Mouse (Mus musculus) hindbrain, embryonic 11.5 days (tissue): ENCODE measurements at regions not wholly inside any gene's neighbourhood (a gene's known extent, or its start where the extent isn't known, plus 50 kb on each side); places are given as distances from the start of the nearest gene placed in this dataset.
A peak's percentile ranks its signal among the peaks of the same experiment; 100 is the strongest.

Experiments
- ATAC-seq: fragments of 200-750 bp; cut with Nextera tagmentation; 2 replicates; pipeline ENCODE4 v1.8.0; 2017; ENCODE audit warnings: mild to moderate bottlenecking, moderate TSS enrichment, moderate library complexity; ENCODE audit not compliant: low FRiP score
- DNase-seq: peaks from one replicate; pipeline ENCODE4 v3.0.0-alpha.2; 2015; ENCODE audit warnings: low spot score
- H3K27ac ChIP-seq: fragments of 300-500 bp; sonication (generic); 2 replicates; pipeline ENCODE4 v1.5.1; 2014; ENCODE audit warnings: mild to moderate bottlenecking, low read depth, low read length
- H3K27me3 ChIP-seq: fragments of 300-500 bp; sonication (generic); 2 replicates; pipeline ENCODE4 v1.6.1; 2014; ENCODE audit warnings: mild to moderate bottlenecking, low read length, moderate library complexity, mixed read lengths; ENCODE audit not compliant: control insufficient read depth, insufficient read depth
- H3K36me3 ChIP-seq: fragments of 300-500 bp; sonication (generic); 2 replicates; pipeline ENCODE4 v1.6.1; 2014; ENCODE audit warnings: mild to moderate bottlenecking, low read length, moderate library complexity, mixed read lengths; ENCODE audit not compliant: control insufficient read depth, insufficient read depth
- H3K4me1 ChIP-seq: fragments of 300-500 bp; sonication (generic); replicated peaks from 2 replicates; pipeline ENCODE4 v1.6.1; 2014; ENCODE audit warnings: low read length, mixed read lengths; ENCODE audit not compliant: control insufficient read depth, insufficient read depth
- H3K4me2 ChIP-seq: fragments of 300-500 bp; sonication (generic); replicated peaks from 2 replicates; pipeline ENCODE4 v1.6.1; 2014; ENCODE audit warnings: mild to moderate bottlenecking, low read depth, low read length
- H3K4me3 ChIP-seq: fragments of 300-500 bp; sonication (generic); 2 replicates; pipeline ENCODE4 v1.5.1; 2014; ENCODE audit warnings: low read depth, low read length
- H3K9ac ChIP-seq: fragments of 300-500 bp; sonication (generic); 2 replicates; pipeline ENCODE4 v1.6.1; 2014; ENCODE audit warnings: low read depth, low read length
- H3K9me3 ChIP-seq: fragments of 300-500 bp; sonication (generic); 2 replicates; pipeline ENCODE4 v1.6.1; 2016; ENCODE audit warnings: low read length; ENCODE audit not compliant: control insufficient read depth
- WGBS: fragments of 180-500 bp; shearing (Covaris S2); extraction: QIAGEN DNeasy Blood & Tissue Kit; methylation state at CpG from one replicate; pipeline ENCODE4 v1.1.7; 2014; 5-methylcytosine and 5-hydroxymethylcytosine counted together

GRCm38 (mm10) chr2:172613891-172614391 is 64.5 kb downstream of the Tfap2c start:
- Histone ChIP-seq H3K36me3 (no peaks in the 10 kb centered on the region), H3K4me1 (no peaks in the 10 kb centered on the region), H3K4me2 (peak overlapping the region; percentile 58), H3K27me3 (peaks cover 18% of the 10 kb centered on the region), H3K9ac (no peak overlapping the region), H3K9me3 (no peaks in the 10 kb centered on the region), H3K4me3 (peak overlapping the region; percentile 21; the same call in 1 of the 2 replicates), H3K27ac (no peak overlapping the region)
- DNase-seq = peak; percentile 38
- WGBS = 1% methylated on average over 18 of the region's 18 CpGs
- ATAC-seq = no peak

- DNase-seq = no peak
- Histone ChIP-seq H3K9me3 (no peaks in the 10 kb centered on the region), H3K27me3 (peaks cover 18% of the 10 kb centered on the region), H3K4me3 (no peak overlapping the region), H3K36me3 (no peaks in the 10 kb centered on the region), H3K4me1 (no peaks in the 10 kb centered on the region), H3K27ac (no peak overlapping the region), H3K9ac (no peak overlapping the region), H3K4me2 (no peak overlapping the region)
- ATAC-seq = 0 out of 2 replicates have a peak, but pooled peaks have one; percentile 35
- 46% methylated on average over 2 of the region's 2 CpGs for WGBS
Measured at GRCm38 (mm10) chr2:172615148-172615547, 65.8 kb downstream of the Tfap2c start.

DNA sequence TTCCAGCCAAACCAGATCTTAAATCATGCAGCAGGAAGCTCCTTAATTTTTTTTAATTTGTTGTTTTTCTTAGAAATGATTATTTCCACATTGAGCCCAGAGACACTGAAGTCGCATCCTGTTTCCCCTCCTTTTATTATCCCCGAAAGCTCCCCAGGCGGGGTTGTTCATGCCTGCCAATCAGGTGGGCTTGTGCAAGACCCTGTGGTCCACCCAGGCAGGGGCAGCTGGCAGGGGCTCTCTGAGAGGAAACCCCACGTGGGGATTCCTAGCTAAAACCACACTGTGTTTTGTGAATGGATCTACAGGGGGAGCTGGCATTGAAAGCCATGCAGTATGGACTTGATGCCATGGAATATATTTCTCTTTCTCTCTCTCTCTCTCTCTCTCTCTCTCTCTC is 66.2 kb downstream of the Tfap2c start:
- WGBS = 24% methylated on average over 4 of the region's 4 CpGs
- H3K4me2 ChIP-seq = no peak overlapping the region
- H3K27me3 ChIP-seq = peaks cover 18% of the 10 kb centered on the region
- no peaks in the 10 kb centered on the region for H3K36me3 ChIP-seq
- no peak overlapping the region for H3K27ac ChIP-seq
- H3K9ac ChIP-seq = no peak overlapping the region
- DNase-seq = no peak
- H3K9me3 ChIP-seq = no peaks in the 10 kb centered on the region
- no peak for ATAC-seq
- H3K4me1 ChIP-seq = no peaks in the 10 kb centered on the region
- H3K4me3 ChIP-seq = no peak overlapping the region

DNA sequence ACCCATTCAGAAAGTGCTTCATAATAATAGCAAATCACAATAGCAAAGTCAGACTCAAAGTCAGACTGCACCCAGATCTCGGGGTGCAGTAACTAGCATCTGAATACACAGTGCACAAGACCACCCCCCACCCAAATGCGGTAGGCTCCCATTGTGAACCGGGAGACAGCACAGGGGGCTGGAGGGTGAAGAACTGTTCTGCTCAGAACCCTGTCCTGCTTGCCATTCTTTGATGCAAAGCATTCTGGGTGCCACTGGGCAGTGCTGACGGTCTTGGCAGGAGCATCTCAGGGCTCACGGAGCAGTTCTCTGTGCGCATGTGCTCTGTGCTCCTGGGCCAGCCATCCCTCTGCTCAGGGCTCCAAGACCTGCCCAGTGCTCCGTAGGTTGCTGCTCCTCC is 69.8 kb downstream of the Tfap2c start:
- H3K27me3 ChIP-seq = peaks cover 11% of the 10 kb centered on the region; the same call in 1 of the 2 replicates
- no peaks in the 10 kb centered on the region for H3K36me3 ChIP-seq
- DNase-seq = no peak
- no peak overlapping the region for H3K27ac ChIP-seq
- no peaks in the 10 kb centered on the region for H3K9me3 ChIP-seq
- H3K4me3 ChIP-seq = no peak overlapping the region
- 80% methylated on average over 7 of the region's 7 CpGs for WGBS
- no peak overlapping the region for H3K4me2 ChIP-seq
- no peaks in the 10 kb centered on the region for H3K4me1 ChIP-seq
- ATAC-seq = no peak
- H3K9ac ChIP-seq = no peak overlapping the region

GRCm38 (mm10) chr2:172620001-172620400 is 70.6 kb downstream of the Tfap2c start:
- no peak for DNase-seq
- Histone ChIP-seq H3K9ac (no peak overlapping the region), H3K4me2 (no peak overlapping the region), H3K4me1 (no peaks in the 10 kb centered on the region), H3K27ac (no peak overlapping the region), H3K4me3 (no peak overlapping the region), H3K27me3 (peaks cover 6% of the 10 kb centered on the region; the same call in 1 of the 2 replicates), H3K9me3 (no peaks in the 10 kb centered on the region), H3K36me3 (no peaks in the 10 kb centered on the region)
- WGBS = 61% methylated on average over 5 of the region's 5 CpGs
- no peak for ATAC-seq

GRCm38 (mm10) chr2:172623707-172624106 is 74.3 kb downstream of the Tfap2c start:
- Histone ChIP-seq H3K4me2 (no peak overlapping the region), H3K27ac (no peak overlapping the region), H3K27me3 (peaks cover 6% of the 10 kb centered on the region; the same call in 1 of the 2 replicates), H3K4me1 (no peaks in the 10 kb centered on the region), H3K36me3 (no peaks in the 10 kb centered on the region), H3K4me3 (no peak overlapping the region), H3K9me3 (no peaks in the 10 kb centered on the region), H3K9ac (no peak overlapping the region)
- ATAC-seq = no peak
- no peak for DNase-seq
- WGBS = 12% methylated on average over 14 of the region's 14 CpGs

GRCm38 (mm10) chr2:172627353-172628306 is 78.2 kb downstream of the Tfap2c start:
- 74% methylated on average over 20 of the region's 20 CpGs for WGBS
- no peak for DNase-seq

DNA sequence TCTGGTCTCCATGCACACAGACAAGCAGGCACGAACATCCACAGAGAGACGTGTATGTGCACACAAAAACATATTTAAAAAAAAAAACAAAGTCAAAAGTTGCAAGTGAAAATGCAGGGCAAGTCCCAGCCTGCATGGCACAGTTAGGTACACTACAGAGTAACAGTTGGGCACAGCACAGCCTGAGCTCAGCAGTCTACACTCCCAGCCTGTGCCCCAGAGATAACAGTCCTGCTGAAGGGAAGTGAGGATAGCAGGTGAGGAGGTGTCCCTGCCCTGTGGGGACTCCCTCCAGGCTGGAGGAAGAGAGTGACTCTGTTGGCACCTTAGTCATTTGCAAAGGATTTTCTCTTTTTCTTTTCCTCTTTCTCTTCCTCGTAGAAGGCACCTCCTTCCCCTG is 80.9 kb downstream of the Tfap2c start:
- 65% methylated on average over 3 of the region's 3 CpGs for WGBS
- ATAC-seq (no peak), DNase-seq (no peak)
- H3K4me2 ChIP-seq = no peak overlapping the region
- no peaks in the 10 kb centered on the region for H3K4me1 ChIP-seq
- H3K4me3 ChIP-seq = no peak overlapping the region
- H3K9me3 ChIP-seq = no peaks in the 10 kb centered on the region
- no peaks in the 10 kb centered on the region for H3K27me3 ChIP-seq
- H3K27ac ChIP-seq = no peak overlapping the region
- H3K36me3 ChIP-seq = no peaks in the 10 kb centered on the region
- no peak overlapping the region for H3K9ac ChIP-seq

More at GRCm38 (mm10) chr2:172627353-172628306, 78.2 kb downstream of the Tfap2c start:
- peaks cover 6% of the 10 kb centered on the region; the same call in 1 of the 2 replicates for H3K27me3 ChIP-seq
- H3K4me2 ChIP-seq = no peak overlapping the region
- no peak overlapping the region for H3K9ac ChIP-seq
- no peaks in the 10 kb centered on the region for H3K36me3 ChIP-seq
- H3K4me3 ChIP-seq = no peak overlapping the region
- no peaks in the 10 kb centered on the region for H3K4me1 ChIP-seq
- no peak for ATAC-seq
- no peak overlapping the region for H3K27ac ChIP-seq
- no peaks in the 10 kb centered on the region for H3K9me3 ChIP-seq
